Mouse (Mus musculus) cerebellum, adult 9-10 months (tissue): Measurements from ENCODE around the gene Btn1a1.

ENCODE experiments used
- DNase-seq: peaks from one replicate; pipeline ENCODE4 v3.0.0; 2022

The Btn1a1 gene

GRCm38 (mm10) chr13:23475658-23476057, 10.0 kb upstream of the Btn1a1 start:
- no peak for DNase-seq

GRCm38 (mm10) chr13:23466911-23467310, 1.2 kb upstream of the Btn1a1 start:
- DNase-seq = peak; percentile 71

- no peak for DNase-seq
These were observed 605 bp upstream of the Btn1a1 start for GRCm38 (mm10) chr13:23466306-23466705.

GRCm38 (mm10) chr13:23464841-23465366, 797 bp downstream of the Btn1a1 start:
- no peak for DNase-seq

- peak; percentile 54 for DNase-seq
These were observed 1.5 kb downstream of the Btn1a1 start for GRCm38 (mm10) chr13:23464224-23464637.

GRCm38 (mm10) chr13:23463381-23464223, 2.1 kb downstream of the Btn1a1 start:
- DNase-seq = peak; percentile 91

GRCm38 (mm10) chr13:23462669-23463068, 3.0 kb downstream of the Btn1a1 start:
- DNase-seq = no peak

GRCm38 (mm10) chr13:23462063-23462462, 3.6 kb downstream of the Btn1a1 start:
- no peak for DNase-seq

GRCm38 (mm10) chr13:23459264-23459846, 6.3 kb downstream of the Btn1a1 start:
- no peak for DNase-seq

GRCm38 (mm10) chr13:23453926-23454325, 11.8 kb downstream of the Btn1a1 start:
- DNase-seq = no peak

- DNase-seq = peak; percentile 88
These were observed 12.3 kb downstream of the Btn1a1 start for GRCm38 (mm10) chr13:23453362-23453862.

GRCm38 (mm10) chr13:23450398-23450797, 15.3 kb downstream of the Btn1a1 start:
- peak; percentile 96 for DNase-seq

GRCm38 (mm10) chr13:23449235-23450095, 16.2 kb downstream of the Btn1a1 start:
- peak; percentile 76 for DNase-seq

GRCm38 (mm10) chr13:23448758-23449157, 16.9 kb downstream of the Btn1a1 start:
- DNase-seq = peak; percentile 34

- DNase-seq = peak; percentile 95
These were observed 19.2 kb downstream of the Btn1a1 start for GRCm38 (mm10) chr13:23446498-23446952.

- DNase-seq = peak; percentile 96
These were observed 20.0 kb downstream of the Btn1a1 start for GRCm38 (mm10) chr13:23445561-23446320.

- no peak for DNase-seq
These were observed 20.5 kb downstream of the Btn1a1 start for GRCm38 (mm10) chr13:23445156-23445555.

- DNase-seq = no peak
These were observed 21.2 kb downstream of the Btn1a1 start for GRCm38 (mm10) chr13:23444451-23444850.

- DNase-seq = no peak
These were observed 25.8 kb downstream of the Btn1a1 start for GRCm38 (mm10) chr13:23439901-23440300.

GRCm38 (mm10) chr13:23438521-23438920, 27.2 kb downstream of the Btn1a1 start:
- DNase-seq = peak; percentile 74

- DNase-seq = peak; percentile 96
These were observed 27.8 kb downstream of the Btn1a1 start for GRCm38 (mm10) chr13:23437908-23438307.
